Mouse (Mus musculus) ES-E14 (cell line): Measurements from ENCODE around the gene Olfr970.

ENCODE experiments used
- CHD2 ChIP-seq: IDR thresholded peaks from 2 replicates; pipeline ENCODE4 v1.6.1; 2014; ENCODE audit warnings: mild to moderate bottlenecking, low read depth, low read length, inconsistent platforms
- HCFC1 ChIP-seq: IDR thresholded peaks from 2 replicates; pipeline ENCODE4 v1.6.1; 2012; ENCODE audit warnings: low read length, inconsistent platforms, borderline replicate concordance; ENCODE audit not compliant: insufficient read depth
- MAFK ChIP-seq: IDR thresholded peaks from 2 replicates; pipeline ENCODE4 v1.6.1; 2014; ENCODE audit warnings: mild to moderate bottlenecking, low read depth, low read length, inconsistent platforms; ENCODE audit not compliant: insufficient read depth
- ZC3H11A ChIP-seq: IDR thresholded peaks from 2 replicates; pipeline ENCODE4 v1.6.1; 2012; ENCODE audit warnings: low read depth, mild to moderate bottlenecking, inconsistent platforms, low read length, borderline replicate concordance

DNA sequence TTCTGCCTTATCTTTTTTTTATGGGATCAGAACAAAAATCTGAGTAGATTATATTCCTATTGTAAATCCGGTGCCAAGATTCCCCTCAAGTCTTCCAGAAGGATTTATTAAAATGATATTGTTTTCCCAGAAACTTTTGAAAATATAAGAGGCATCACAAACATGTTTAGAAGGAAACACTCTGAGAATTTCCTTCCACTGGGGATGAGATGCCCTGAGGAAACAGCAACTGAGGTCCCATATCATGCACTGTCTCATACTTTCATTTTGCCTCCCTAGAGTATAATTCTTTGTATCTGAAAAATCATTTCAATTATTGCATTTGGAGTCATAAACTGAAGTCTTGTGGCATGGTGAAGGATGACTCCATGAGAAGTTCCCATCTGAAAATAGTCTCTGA lies 25.5 kb upstream of the Olfr970 start, which contains the start of gene Olfr968:
- TF ChIP-seq ZC3H11A (no peak), CHD2 (no peak), MAFK (no peak), HCFC1 (no peak)
